Mouse (Mus musculus) A20 (cell line): ENCODE measurements at regions not wholly inside any gene's neighbourhood (a gene's known extent, or its start where the extent isn't known, plus 50 kb on each side); places are given as distances from the start of the nearest gene placed in this dataset.
A peak's percentile ranks its signal among the peaks of the same experiment; 100 is the strongest.

Experiments
- DNase-seq: peaks from one replicate; pipeline ENCODE4 v3.0.0-alpha.2; 2011; ENCODE audit warnings: low read depth, low spot score

GRCm38 (mm10) chr10:113161486-113161885 lies 232.7 kb upstream of the Atxn7l3b start:
- no peak for DNase-seq

- DNase-seq = no peak
Observed at GRCm38 (mm10) chr10:113160055-113160454, 231.3 kb upstream of the Atxn7l3b start.

GRCm38 (mm10) chr10:113158988-113159387 lies 230.2 kb upstream of the Atxn7l3b start:
- DNase-seq = no peak

GRCm38 (mm10) chr10:113141606-113142005 lies 212.8 kb upstream of the Atxn7l3b start:
- no peak for DNase-seq

GRCm38 (mm10) chr10:113114999-113115398 lies 186.2 kb upstream of the Atxn7l3b start:
- DNase-seq = no peak

- DNase-seq = peak; percentile 10
Observed at GRCm38 (mm10) chr10:113105771-113106430, 177.1 kb upstream of the Atxn7l3b start.

GRCm38 (mm10) chr10:113105301-113105700 lies 176.5 kb upstream of the Atxn7l3b start:
- DNase-seq = no peak
